Mouse (Mus musculus) kidney, embryonic 16.5 days (tissue): Measurements from ENCODE around the gene Itpka. TPM values are rescaled to one million over a fixed set of nuclear protein-coding genes. Genes with fewer than 3 reads are reported as not detected.

ENCODE experiments used
- ATAC-seq: fragments of 200-750 bp; cut with Nextera tagmentation; 2 replicates; pipeline ENCODE4 v1.8.0; 2017; ENCODE audit warnings: moderate TSS enrichment; ENCODE audit not compliant: low FRiP score, low TSS enrichment
- H3K27ac ChIP-seq: fragments of 300-500 bp; sonication (generic); 2 replicates; pipeline ENCODE4 v1.5.1; 2014; ENCODE audit warnings: low read length
- H3K27me3 ChIP-seq: fragments of 300-500 bp; sonication (generic); 2 replicates; pipeline ENCODE4 v1.6.1; 2014; ENCODE audit warnings: low read length, control low read depth, mixed read lengths; ENCODE audit not compliant: insufficient read depth
- H3K36me3 ChIP-seq: fragments of 300-500 bp; sonication (generic); 2 replicates; pipeline ENCODE4 v1.6.1; 2014; ENCODE audit warnings: low read length, control low read depth, mixed read lengths; ENCODE audit not compliant: insufficient read depth
- H3K4me1 ChIP-seq: fragments of 300-500 bp; sonication (generic); 2 replicates; pipeline ENCODE4 v1.6.1; 2014; ENCODE audit warnings: low read length, control low read depth, mixed read lengths; ENCODE audit not compliant: insufficient read depth
- H3K4me2 ChIP-seq: fragments of 300-500 bp; sonication (generic); replicated peaks from 2 replicates; pipeline ENCODE4 v1.6.1; 2014; ENCODE audit warnings: low read depth, low read length
- H3K4me3 ChIP-seq: fragments of 300-500 bp; sonication (generic); 2 replicates; pipeline ENCODE4 v1.5.1; 2014; ENCODE audit warnings: mild to moderate bottlenecking, low read length
- H3K9ac ChIP-seq: fragments of 300-500 bp; sonication (generic); replicated peaks from 2 replicates; pipeline ENCODE4 v1.6.1; 2014; ENCODE audit warnings: low read length
- H3K9me3 ChIP-seq: fragments of 300-500 bp; sonication (generic); 2 replicates; pipeline ENCODE4 v1.6.1; 2016; ENCODE audit warnings: low read length, control low read depth
- WGBS: fragments of 180-500 bp; shearing (Covaris S2); extraction: QIAGEN DNeasy Blood & Tissue Kit; methylation state at CpG from one replicate; pipeline ENCODE4 v1.1.7; 2014; 5-methylcytosine and 5-hydroxymethylcytosine counted together
- polyA plus RNA-seq: library from polyadenylated mRNA; unstranded; fragments of >200 nt; fragmentation: Nextera tagmentation; extraction: Ambion mirVana; gene quantifications from 2 replicates; pipeline ENCODE4 v1.2.1, GENCODE M21; 2015

Gene Itpka
- polyA plus RNA-seq, 1 experiment from 2014 or later = 1.2 TPM

DNA sequence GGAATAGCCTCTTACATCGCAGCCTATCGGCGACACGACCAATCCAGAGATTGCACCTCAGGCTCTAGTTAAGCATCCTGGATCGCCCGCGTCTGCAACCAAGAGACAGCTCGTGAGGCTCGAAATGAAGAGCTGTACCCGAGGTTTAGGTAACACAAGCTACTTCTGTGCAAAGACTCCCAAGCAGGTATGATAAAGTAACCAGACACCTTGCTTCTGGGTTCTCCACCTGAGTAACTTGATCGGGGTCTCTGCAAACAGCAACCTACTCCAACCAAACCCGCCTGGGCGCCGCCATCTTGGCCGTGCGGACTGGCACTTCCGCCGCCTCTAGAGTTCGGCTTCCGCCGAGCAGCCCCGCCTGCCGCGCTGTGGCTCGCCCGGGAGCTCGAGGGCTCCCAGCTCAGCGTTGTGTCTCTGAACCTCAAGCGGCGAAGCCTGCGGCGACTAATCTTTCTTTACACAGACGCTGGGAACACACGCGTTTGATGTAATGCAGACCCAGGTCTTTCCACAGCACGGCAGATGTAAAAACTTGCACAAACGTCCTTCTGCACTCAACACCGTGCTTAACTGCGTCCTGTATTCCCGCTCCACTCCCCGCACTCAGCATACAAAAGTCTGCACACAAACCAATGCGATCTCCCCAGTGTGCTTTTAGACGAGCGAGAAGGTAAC, 45.2 kb downstream of the Itpka start, which contains the start of gene Rpap1:
Gene Rpap1, minus strand, starts transcription at position 332 of the 678 bp plus-strand sequence.
- ATAC-seq = peak; percentile 96
- H3K27ac ChIP-seq = peak within 1 kb of the TSS; percentile 82
- peak within 1 kb of the TSS; percentile 66 for H3K9ac ChIP-seq
- H3K9me3 ChIP-seq = no peaks in the 10 kb centered on the region
- peak within 1 kb of the TSS; percentile 87 for H3K4me2 ChIP-seq
- peaks cover 6% of the 10 kb centered on the region for H3K36me3 ChIP-seq
- peaks cover 9% of the 10 kb centered on the region; the same call in 1 of the 2 replicates for H3K4me1 ChIP-seq
- no peaks in the 10 kb centered on the region for H3K27me3 ChIP-seq
- WGBS = under 1% methylated on average over 44 of the region's 44 CpGs
- H3K4me3 ChIP-seq = peak within 1 kb of the TSS; percentile 53

DNA sequence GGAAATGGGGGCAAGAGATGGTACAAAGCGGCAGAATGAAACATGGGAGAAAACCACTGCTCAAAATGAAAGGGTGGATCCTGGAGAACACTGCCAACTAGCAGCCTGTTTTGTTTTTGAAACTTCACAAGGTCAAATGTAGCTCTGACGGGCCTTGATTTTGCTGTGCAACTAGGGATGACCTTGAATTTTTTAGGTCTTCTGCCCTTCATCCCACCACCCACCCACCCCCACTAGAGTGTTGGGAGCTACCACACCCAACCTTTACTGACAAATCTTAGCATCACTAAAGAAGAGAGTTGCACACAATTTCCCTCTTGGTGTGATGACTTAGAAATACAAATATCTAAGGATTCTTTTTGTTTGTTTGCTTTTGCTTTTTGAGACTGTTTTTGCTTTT, 47.9 kb downstream of the Itpka start:
- Histone ChIP-seq H3K36me3 (no peaks in the 10 kb centered on the region), H3K4me2 (no peak overlapping the region), H3K4me3 (no peak overlapping the region), H3K27ac (no peak overlapping the region), H3K9ac (no peak overlapping the region), H3K27me3 (no peaks in the 10 kb centered on the region), H3K9me3 (no peaks in the 10 kb centered on the region), H3K4me1 (peaks cover 9% of the 10 kb centered on the region; the same call in 1 of the 2 replicates)
- ATAC-seq = no peak
- WGBS = 94% methylated on average over 2 of the region's 2 CpGs

- Histone ChIP-seq H3K4me2 (no peak within 1 kb of the TSS), H3K9ac (no peak within 1 kb of the TSS), H3K9me3 (no peaks in the 10 kb centered on the region), H3K27me3 (peaks cover 19% of the 10 kb centered on the region), H3K36me3 (no peaks in the 10 kb centered on the region), H3K27ac (no peak within 1 kb of the TSS), H3K4me3 (no peak within 1 kb of the TSS), H3K4me1 (peaks cover 11% of the 10 kb centered on the region)
- 70% methylated on average over 5 of the region's 5 CpGs for WGBS
- no peak for ATAC-seq
These were observed 55.2 kb downstream of the Itpka start, which contains the start of gene Tyro3 for GRCm38 (mm10) chr2:119797279-119797783. Gene Tyro3 (plus strand): TSS chr2:119797733.

DNA sequence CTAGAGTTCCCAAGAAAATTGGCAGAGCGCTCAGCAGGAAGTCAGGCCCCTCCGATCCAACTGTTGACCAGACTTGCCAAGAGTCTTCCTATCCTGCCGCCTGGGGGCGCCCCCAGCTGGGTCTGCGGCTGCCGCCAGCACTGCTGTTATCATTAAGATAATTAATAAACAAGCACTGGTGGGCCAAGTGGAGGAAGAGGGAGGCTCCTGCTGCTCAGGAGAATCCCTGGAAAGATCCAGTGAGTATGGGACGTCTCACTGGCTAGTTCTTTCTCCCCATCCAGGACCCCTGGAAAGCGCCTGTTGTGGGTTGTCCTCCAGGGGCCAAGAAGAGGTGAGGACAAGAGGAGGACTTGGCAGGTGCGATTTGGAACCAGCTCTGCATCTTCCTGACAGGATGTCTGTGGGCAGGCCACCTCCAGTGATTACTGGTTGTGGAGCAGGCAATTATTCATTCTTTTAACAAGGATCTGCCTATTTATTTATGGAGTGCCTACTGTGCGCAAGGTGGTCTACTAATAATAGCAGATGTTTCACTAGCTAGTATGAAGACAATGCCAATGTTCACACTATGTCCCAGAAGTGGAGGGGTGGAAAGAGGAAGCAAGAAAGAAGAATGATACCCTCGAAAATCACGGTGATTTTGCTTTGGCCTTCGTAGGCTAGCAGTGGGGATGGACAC, 56.2 kb downstream of the Itpka start:
- H3K4me3 ChIP-seq = no peak overlapping the region
- peaks cover 21% of the 10 kb centered on the region for H3K4me1 ChIP-seq
- no peaks in the 10 kb centered on the region for H3K9me3 ChIP-seq
- 0 out of 2 replicates have a peak overlapping the region, but pooled peaks have one; percentile 97 for H3K4me2 ChIP-seq
- no peak overlapping the region for H3K27ac ChIP-seq
- ATAC-seq = no peak
- H3K36me3 ChIP-seq = no peaks in the 10 kb centered on the region
- H3K9ac ChIP-seq = no peak overlapping the region
- 12% methylated on average over 13 of the region's 13 CpGs for WGBS
- peaks cover 19% of the 10 kb centered on the region for H3K27me3 ChIP-seq

- Histone ChIP-seq H3K36me3 (no peaks in the 10 kb centered on the region), H3K4me2 (peak overlapping the region; percentile 97), H3K4me3 (peak overlapping the region; percentile 81), H3K27ac (no peak overlapping the region), H3K9me3 (no peaks in the 10 kb centered on the region), H3K27me3 (peaks cover 19% of the 10 kb centered on the region), H3K9ac (peak overlapping the region; percentile 86), H3K4me1 (peaks cover 28% of the 10 kb centered on the region)
- peak; percentile 73 for ATAC-seq
- under 1% methylated on average over 52 of the region's 89 CpGs for WGBS
These were observed 57.2 kb downstream of the Itpka start for GRCm38 (mm10) chr2:119799181-119799960.

GRCm38 (mm10) chr2:119799961-119800550, 57.9 kb downstream of the Itpka start:
- Histone ChIP-seq H3K9ac (peak overlapping the region; percentile 86), H3K9me3 (no peaks in the 10 kb centered on the region), H3K36me3 (no peaks in the 10 kb centered on the region), H3K27me3 (peaks cover 19% of the 10 kb centered on the region), H3K4me3 (peak overlapping the region; percentile 81), H3K4me1 (peaks cover 28% of the 10 kb centered on the region), H3K27ac (no peak overlapping the region), H3K4me2 (peak overlapping the region; percentile 97)
- WGBS = under 1% methylated on average over 26 of the region's 27 CpGs
- peak; percentile 52; the same call in 1 of the 2 replicates for ATAC-seq

Other genes starting within 250 kb of the Itpka start
- 0.41 and 0.84 TPM in 2 replicates for gene Exd1, start 194.7 kb upstream of the Itpka start, polyA plus RNA-seq
- 66.1 and 68.6 TPM in 2 replicates for gene Chp1, start 194.6 kb upstream of the Itpka start, polyA plus RNA-seq
- gene Nusap1, start 124.0 kb upstream of the Itpka start, polyA plus RNA-seq = 73.2 and 78.0 TPM in 2 replicates
- 28.9 and 31.2 TPM in 2 replicates for gene Oip5, start 123.9 kb upstream of the Itpka start, polyA plus RNA-seq
- 52.9 and 57.2 TPM in 2 replicates for gene Ndufaf1, start 79.5 kb upstream of the Itpka start, polyA plus RNA-seq
- 35.5 and 45.6 TPM in 2 replicates for gene Rtf1, start 67.3 kb upstream of the Itpka start, polyA plus RNA-seq
- gene Ltk, start 18.1 kb downstream of the Itpka start, polyA plus RNA-seq = 0.46 and 0.96 TPM in 2 replicates
- 32.1 and 35.9 TPM in 2 replicates for gene Rpap1, start 45.2 kb downstream of the Itpka start, polyA plus RNA-seq
- gene Tyro3, start 55.4 kb downstream of the Itpka start, polyA plus RNA-seq = 15.2 TPM in 2 replicates
- gene Mga, start 154.9 kb downstream of the Itpka start, polyA plus RNA-seq = 24.7 and 28.3 TPM in 2 replicates
- gene Mapkbp1, start 230.4 kb downstream of the Itpka start, polyA plus RNA-seq = 3.2 and 4.0 TPM in 2 replicates